Mouse (Mus musculus) heart, postnatal 0 days (tissue): ENCODE measurements around the gene Rpl10.

Experiments
- CTCF ChIP-seq: IDR thresholded peaks from 2 replicates; pipeline ENCODE4 v1.5.1; 2016; ENCODE audit warnings: antibody characterized with exemption, control low read depth, low read depth
- EP300 ChIP-seq: IDR thresholded peaks from 2 replicates; pipeline ENCODE4 v1.6.1; 2016; ENCODE audit warnings: antibody characterized with exemption, low read depth

- TF ChIP-seq CTCF (no peak), EP300 (no peak)
These were observed 3.1 kb downstream of the Rpl10 start for GRCm38 (mm10) chrX:74273422-74274322.
